Mouse (Mus musculus) embryonic fibroblast, embryonic 13.5 days (primary cell): ENCODE data around the gene Itih3.

Source experiments
- CTCF ChIP-seq: IDR thresholded peaks from 2 replicates; pipeline ENCODE4 v1.5.1; 2011; ENCODE audit warnings: mild to moderate bottlenecking, control low read depth, low read length, moderate library complexity, borderline replicate concordance; ENCODE audit not compliant: insufficient read depth
- POLR2A ChIP-seq: IDR thresholded peaks from 2 replicates; pipeline ENCODE4 v1.6.1; 2011; ENCODE audit warnings: low read depth, mild to moderate bottlenecking, control low read depth, low read length, moderate library complexity

DNA sequence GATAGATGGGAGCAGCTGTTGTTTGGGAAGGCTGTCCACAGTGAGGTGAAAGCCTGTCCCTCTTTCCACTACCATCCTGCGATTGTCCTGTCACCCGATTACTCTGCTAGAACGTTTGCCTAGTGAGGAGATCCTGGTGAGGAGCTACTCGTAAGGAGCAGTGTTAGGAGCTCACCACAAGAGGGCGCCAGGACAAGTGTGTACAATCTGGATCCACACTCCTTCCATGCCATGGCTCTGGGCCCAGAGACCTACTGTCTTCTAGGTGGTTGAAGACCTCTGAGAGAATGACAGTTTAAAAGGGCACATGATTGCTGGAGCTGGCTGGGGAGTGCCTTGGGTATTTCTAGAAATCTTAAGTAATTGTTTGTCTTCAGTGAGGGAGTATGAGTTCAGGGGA lies 56.5 kb downstream of the Itih3 start:
- TF ChIP-seq CTCF (peak; percentile 88), POLR2A (no peak)
